Mouse (Mus musculus) kidney, postnatal 36 days (tissue): ENCODE data around the gene Sall2.
"Not testable (repeated sequence)": the region's sequence is repeated elsewhere in the genome, so short reads cannot be mapped to it uniquely, and the experiment has no call there.

Experiments used
- DNase-seq, 2 experiments: peaks; one replicate each; pipeline ENCODE4 v3.0.0; 2021 to 2022; ENCODE audit warnings: mixed read lengths in 2 of 2

Sall2 gene

GRCm38 (mm10) chr14:52327910-52328812, at the start of gene Sall2:
TSS of gene Sall2 (minus strand) at chr14:52328762.
- peak in 1 of 2 experiments; percentile 20 for DNase-seq

GRCm38 (mm10) chr14:52368741-52369140, 40.2 kb upstream of the Sall2 start:
- DNase-seq = no peak

- no peak for DNase-seq
Observed at GRCm38 (mm10) chr14:52356308-52356707, 27.7 kb upstream of the Sall2 start, which contains the start of gene Olfr1513. TSS of gene Olfr1513 (minus strand) at chr14:52356408.

GRCm38 (mm10) chr14:52339512-52339852, 10.9 kb upstream of the Sall2 start:
- no peak for DNase-seq

- DNase-seq = peak; percentile 71 to 77
Observed at GRCm38 (mm10) chr14:52338751-52339511, 10.4 kb upstream of the Sall2 start.

GRCm38 (mm10) chr14:52332171-52332570, 3.6 kb upstream of the Sall2 start:
- no peak for DNase-seq

- no peak for DNase-seq
Observed at GRCm38 (mm10) chr14:52331069-52331750, 2.6 kb upstream of the Sall2 start.

- no peak for DNase-seq
Observed at GRCm38 (mm10) chr14:52327375-52327901, 1.1 kb downstream of the Sall2 start.

GRCm38 (mm10) chr14:52325890-52326289, 2.7 kb downstream of the Sall2 start:
- DNase-seq = no peak

GRCm38 (mm10) chr14:52319361-52319760, 9.2 kb downstream of the Sall2 start:
- no peak for DNase-seq

- peak; percentile 71 to 72 for DNase-seq
Observed at GRCm38 (mm10) chr14:52316441-52317225, 11.9 kb downstream of the Sall2 start.

GRCm38 (mm10) chr14:52315792-52316440, 12.6 kb downstream of the Sall2 start:
- DNase-seq = peak; percentile 82 to 85

GRCm38 (mm10) chr14:52315283-52315780, 13.2 kb downstream of the Sall2 start:
- no peak for DNase-seq

GRCm38 (mm10) chr14:52314808-52315150, 13.8 kb downstream of the Sall2 start:
- peak in 1 of 2 experiments; percentile 41 for DNase-seq

- peak in 1 of 2 experiments; percentile 18 for DNase-seq
Observed at GRCm38 (mm10) chr14:52313931-52314807, 14.4 kb downstream of the Sall2 start.

GRCm38 (mm10) chr14:52310906-52311305, 17.7 kb downstream of the Sall2 start:
- DNase-seq = no peak

GRCm38 (mm10) chr14:52310343-52310742, 18.2 kb downstream of the Sall2 start:
- peak in 1 of 2 experiments; percentile 43 for DNase-seq

- no peak for DNase-seq
Observed at GRCm38 (mm10) chr14:52306100-52306499, 22.5 kb downstream of the Sall2 start.

- peak; percentile 95 to 96 for DNase-seq
Observed at GRCm38 (mm10) chr14:52304644-52305271, 23.8 kb downstream of the Sall2 start, which contains the start of gene Mettl3. TSS of gene Mettl3 (minus strand) at chr14:52305128.

- not testable (repeated sequence) for DNase-seq
Observed at GRCm38 (mm10) chr14:52303517-52303916, 25.0 kb downstream of the Sall2 start.
